Mouse (Mus musculus): ENCODE measurements at regions not wholly inside any gene's neighbourhood (a gene's known extent, or its start where the extent isn't known, plus 50 kb on each side); places are given as distances from the start of the nearest gene placed in this dataset.
"Not testable (repeated sequence)": the region's sequence is repeated elsewhere in the genome, so short reads cannot be mapped to it uniquely, and the experiment has no call there.

- no peak for DNase-seq
Observed at GRCm38 (mm10) chr5:14309981-14310380, 204.7 kb upstream of the Pclo start.

- no peak for DNase-seq
Observed at GRCm38 (mm10) chr5:14311729-14312128, 203.0 kb upstream of the Pclo start.

DNA sequence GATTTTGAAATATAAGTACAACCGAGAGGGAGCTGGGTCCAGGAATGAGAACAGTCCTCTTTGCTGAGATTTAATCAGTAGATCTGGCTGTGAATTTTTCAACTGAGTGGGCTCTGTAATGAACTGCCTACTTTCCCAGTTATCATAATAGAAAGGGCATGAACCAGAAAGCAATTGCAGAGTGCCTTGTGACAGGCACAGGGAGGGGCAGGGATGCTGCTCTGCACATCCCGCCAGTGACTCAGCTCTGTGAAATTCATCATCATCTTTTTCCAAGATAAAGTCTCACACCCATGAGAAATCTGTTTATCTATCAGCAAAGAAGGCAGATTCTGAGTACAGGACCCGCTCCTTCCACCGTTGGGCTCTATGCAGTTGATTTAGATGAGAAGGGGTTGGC lies 194.5 kb upstream of the Pclo start:
- no peak for DNase-seq

DNA sequence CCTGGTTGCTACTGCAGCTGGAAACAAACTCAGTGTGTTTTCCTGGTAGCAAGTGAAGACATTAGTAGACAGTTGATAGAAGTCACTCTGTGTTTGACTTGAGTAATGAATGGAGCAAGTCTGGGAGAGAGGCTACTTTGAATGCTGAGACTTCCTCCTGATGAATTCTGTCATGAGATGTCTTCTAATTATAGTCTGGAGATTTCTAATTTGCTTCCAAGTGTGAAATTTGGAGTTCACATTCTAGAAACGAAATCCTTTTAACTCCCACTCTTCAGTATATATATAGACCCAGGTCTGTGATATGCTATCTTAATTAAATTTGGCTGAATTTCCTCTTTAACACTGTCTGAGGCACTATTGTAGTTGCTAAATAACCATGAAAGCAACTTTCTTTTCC lies 192.7 kb upstream of the Pclo start:
- no peak for DNase-seq

GRCm38 (mm10) chr5:14360446-14360845 lies 154.3 kb upstream of the Pclo start:
- DNase-seq: no peak

DNA sequence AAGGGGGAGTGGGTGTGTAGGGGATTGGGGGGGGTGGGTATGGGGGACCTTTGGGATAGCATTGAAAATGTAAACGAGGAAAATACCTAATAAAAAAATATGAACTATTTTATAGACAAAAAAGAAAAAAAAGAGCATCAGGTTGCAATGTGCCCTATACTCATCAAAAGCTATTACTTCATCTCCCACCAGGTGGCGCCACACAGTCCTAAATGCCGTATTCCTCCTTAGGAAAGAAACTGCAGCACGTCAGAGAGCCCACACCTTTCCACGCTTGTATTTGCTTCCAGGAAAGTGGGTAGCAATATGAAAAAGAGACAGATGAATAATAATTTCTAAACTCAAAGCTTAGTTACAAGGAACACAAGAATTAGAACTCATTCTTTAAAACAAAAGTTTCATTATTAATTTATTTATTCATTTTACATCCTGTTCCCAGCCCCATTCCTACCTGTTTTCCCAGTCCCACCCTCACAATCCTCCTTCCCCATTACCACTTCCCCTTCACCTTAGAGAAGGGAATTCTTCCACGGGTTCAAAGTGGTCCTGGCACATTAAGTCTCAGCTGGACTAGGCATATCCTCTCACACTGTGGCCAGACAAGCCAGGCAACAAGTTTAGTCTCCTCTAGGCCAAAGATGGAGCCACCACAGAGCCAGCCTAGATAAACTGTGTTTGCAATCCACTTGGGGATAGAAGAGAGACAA lies 125.4 kb upstream of the Pclo start:
- peak; percentile 7 for DNase-seq

- no peak for DNase-seq
Observed at GRCm38 (mm10) chr5:14391793-14392192, 122.9 kb upstream of the Pclo start.

GRCm38 (mm10) chr5:14403381-14403780 lies 111.3 kb upstream of the Pclo start:
- DNase-seq: not testable (repeated sequence)

DNA sequence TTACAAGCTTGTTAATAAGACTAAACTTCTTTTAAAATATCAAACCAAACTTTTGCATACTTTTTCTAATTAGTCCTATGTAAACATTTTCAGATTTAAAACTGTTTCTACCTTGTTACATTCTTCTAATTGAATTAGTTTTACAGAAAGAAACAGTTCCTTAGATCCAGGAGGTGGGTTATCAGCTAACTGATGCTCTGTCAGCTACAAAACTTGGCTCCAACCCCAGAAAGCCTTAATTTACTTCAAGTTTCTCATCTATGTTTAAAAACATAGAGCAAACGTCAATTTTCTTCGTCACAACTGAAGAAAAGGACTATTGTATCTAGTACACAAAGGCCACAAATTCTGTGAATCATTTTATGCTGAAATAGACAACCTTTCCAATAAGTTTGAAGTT lies 110.4 kb upstream of the Pclo start:
- no peak for DNase-seq

- DNase-seq: no peak
Observed at GRCm38 (mm10) chr5:14415234-14415862, 99.4 kb upstream of the Pclo start.

DNA sequence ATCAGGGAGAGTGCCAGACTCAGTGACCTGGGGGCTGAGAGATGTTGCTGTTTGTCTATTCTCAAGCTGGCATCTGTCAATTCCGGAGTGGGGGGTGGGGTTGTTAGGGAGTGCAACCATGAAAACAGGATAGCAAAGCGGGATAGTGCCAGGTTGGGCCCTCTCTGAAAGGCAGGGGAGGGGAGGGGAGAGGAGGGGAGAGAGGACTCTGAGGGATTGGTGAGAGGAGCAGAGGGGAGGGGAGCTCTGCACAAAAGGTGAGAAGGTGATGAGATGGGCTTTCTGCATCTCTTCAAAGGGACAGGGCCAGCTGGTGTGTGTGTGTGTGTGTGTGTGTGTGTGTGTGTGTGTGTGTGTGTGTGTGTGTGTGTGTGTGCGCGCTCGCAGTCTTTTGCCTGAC lies 61.6 kb upstream of the Pclo start:
- DNase-seq: no peak

All from kidney, adult 11 months (tissue).